Mouse (Mus musculus) thymus, postnatal 36 days (tissue): ENCODE data around the gene Usp36.

ENCODE experiments used
- DNase-seq, 2 experiments: peaks; one replicate each; pipeline ENCODE4 v3.0.0; 2022; ENCODE audit warnings: mixed read lengths in 2 of 2

The Usp36 gene

DNA sequence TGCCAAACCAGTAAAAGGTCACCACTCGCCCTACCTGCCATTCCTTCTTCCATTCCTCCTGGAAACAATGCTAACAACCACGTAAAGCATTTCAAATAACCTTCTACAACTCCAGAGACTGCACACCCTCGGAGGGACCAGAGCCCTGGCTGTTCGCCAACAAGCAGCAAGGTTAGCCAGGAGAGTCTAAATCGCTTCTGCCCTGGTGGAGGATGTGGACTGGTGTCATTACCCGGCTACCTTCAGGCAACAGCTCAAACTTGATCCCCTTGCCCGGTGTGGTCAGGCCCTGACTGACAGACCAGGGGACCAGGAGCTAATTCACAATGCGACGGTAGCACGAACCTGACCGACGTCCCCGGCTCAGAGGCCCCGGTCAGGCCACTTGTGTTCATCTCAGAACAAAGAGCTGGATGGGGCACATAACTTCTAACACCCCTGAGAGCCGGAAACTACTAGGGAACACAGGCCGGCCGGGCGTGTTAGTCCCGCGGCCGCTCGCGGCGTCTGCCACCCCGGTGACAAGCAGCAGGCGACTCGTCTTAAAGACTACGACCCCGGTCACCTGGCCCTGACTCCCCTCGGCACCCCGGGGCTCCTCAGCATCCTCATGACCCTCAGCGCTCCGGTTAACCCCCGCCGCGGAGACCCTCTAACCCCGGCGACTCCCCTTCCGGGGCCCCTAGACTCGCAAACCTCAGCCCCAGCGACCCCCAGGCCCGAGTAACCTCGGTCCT lies 42.5 kb downstream of the Usp36 start:
- DNase-seq = peak; percentile 63 to 70

DNA sequence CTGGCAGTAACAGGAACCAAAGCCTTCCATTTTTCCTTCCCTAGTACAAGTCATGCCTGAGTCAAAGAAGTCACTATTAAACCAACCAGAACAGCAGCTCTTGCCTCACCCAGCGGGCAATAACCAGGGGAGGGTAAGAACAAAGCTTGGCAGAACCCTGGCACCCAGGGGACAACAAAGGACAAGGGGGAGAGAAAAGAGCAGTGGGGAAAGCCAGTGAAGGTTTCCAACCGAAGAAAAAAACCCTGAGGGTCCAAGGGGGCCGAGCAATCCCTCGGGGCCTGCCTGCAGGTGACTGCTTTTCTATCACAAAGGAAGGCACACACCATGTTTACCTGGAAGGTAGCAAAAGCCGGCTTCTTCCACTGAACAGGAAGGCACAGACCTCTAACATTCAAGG lies 43.3 kb downstream of the Usp36 start:
- no peak for DNase-seq

DNA sequence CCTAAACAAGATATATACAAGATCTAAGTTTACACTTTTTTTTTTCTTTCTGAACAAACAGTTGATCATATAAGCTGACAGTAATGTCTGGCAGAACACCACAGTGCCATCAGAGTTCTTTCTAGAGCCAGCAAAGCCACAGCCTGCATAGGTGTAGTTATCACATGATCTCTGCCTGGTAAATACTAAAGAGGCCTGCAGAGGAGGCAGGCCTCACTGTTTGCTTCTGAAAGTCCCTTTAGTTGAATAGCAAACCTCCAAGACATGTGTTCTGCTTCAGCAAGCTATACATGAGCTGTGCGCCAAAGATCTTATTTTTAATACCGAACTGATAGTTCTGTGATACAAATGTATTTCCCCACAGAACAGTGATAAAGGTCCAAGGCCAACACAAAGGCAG lies 44.9 kb downstream of the Usp36 start:
- DNase-seq = peak in 1 of 2 experiments; percentile 28

DNA sequence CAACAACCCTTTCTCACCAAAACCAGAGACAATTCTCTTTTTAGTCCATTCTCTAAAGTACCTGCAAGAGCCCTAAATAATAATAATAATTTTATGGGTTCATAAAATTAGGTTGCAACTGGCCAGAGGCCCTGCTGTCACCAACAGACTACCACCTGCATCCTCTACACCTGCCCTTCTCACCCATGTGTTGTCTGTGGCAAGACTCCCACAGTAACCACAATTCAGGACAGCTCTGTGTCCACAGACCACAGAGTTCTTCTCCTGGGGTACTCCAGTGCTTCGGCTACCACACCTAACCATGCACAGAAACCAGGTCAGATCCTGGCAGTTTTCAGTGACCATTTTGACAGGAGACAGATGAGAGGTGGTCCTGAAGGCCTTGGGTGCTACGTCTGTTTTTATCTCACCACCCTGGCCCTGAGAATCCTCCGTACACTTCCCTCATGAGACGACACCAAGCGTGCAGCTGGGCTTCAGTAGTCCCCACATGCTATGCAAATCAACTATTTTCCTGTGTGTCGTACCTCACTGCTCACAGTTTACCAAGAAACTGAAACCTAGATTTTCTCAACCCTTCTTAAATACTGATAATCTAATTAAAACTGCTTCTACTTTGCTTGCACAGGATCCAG lies 46.3 kb downstream of the Usp36 start:
- peak; percentile 46 to 56 for DNase-seq

DNA sequence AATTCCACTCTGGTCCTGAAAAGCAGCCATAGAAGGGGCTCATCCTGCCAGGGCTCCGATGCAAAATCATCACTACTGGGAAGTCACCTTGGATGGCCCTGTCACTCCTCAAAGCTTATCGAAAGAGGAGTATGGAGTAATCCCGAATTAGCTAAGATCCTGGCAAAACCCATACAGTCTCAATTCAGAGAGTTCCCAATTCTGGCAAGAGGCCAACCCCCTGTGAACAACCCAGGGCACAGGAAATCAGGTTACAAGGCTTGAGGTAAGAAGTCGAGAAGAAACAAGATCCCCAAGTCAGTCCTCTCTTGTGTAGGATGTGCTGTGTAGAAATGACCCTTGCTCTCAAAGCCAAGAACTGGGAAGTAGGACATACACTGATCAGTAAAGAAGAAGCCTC lies 47.5 kb downstream of the Usp36 start:
- DNase-seq = peak in 1 of 2 experiments; percentile 33

DNA sequence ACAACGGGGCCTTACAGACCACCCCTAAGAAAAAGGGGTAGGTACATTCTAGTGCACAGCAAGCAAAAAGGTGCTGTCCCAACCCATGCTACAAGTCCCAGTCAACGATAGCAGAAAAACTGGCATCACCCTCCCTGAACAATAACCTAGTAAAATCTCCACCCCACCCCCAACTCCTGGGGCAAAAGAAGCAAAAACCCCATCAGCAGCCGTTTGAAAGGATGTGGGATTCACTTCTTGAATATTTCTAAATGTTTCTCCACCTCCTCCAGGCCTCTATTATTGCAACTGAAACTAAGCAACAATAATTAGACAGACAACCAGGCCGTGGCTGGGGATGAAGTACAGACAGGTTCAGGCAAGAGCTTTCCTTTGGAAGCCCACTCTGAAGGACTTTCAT lies 49.7 kb downstream of the Usp36 start:
- DNase-seq = no peak

DNA sequence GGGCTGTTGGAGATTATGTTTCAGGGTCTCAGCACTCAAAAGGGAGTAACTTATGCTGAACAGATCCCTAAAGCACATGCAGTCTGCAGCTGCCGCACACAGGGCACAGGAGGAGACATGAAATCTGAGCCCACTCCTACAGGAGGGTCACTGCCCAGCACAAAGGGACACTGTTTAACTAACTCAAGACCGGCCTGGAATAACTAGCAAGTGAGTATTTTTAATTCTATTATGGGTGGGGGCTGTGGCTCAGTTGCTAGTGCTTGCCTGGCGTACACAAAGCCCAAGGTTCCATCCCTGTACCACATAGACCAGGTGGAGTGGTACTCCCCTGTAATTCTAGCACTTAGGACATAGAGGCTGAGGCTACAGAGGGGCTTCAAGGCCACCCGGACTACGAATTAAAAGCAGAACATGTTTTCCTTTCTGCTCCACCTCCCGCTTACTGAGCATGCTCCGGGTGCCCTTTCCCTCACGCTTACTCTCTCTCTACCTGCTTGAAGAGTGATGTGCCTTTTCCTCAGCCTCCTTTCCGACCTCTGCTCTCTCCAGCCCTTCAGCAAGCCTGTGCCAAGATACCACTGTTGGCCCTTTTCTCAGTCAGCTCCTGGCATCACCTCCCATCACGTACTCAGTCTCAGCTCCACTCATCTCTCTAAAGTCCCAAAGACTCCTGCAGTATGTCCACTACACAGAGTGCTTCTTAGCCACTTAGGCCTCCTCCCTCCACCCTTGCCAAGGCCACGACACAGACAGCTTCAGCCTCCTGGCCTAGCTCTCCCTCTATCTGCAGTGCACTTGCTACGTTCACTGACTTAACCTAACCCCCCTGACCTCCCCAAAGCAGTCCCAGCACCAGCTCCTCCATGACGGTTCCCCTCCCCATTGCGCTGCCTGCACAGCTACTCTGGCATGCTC lies 50.5 kb downstream of the Usp36 start:
- DNase-seq = no peak

DNA sequence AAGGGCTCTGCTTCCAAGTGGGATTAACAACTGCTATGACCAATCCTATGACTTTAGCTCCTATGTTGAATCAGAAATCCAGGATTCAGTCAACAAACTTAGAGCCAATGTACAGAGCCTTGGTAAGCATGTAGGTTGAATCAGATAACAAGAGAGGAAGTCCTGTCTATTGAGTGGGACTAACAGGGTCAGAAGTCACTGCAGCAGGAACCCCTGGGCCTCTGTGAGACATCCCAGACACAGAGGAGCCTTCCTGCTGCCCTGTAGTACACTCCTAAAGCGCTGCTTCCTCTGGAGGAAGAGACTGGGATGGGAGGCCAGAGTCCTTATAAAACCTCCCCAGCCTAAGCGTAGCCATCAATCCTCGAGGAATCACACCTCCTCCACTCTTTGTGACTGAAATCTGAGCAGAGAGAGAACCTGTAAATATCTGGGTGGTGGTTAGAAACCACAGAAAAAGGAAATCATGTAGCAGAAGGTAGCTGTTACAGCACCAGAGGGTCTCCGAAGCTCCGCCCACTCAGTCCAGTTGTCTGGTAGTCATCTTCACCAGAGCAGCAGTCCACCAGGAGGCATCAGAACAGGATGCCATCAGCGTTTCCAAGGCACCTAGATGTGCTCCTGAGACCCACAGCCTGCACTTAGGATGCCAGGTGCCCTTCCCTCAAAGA lies 53.4 kb downstream of the Usp36 start:
- DNase-seq = peak in 1 of 2 experiments; percentile 45

DNA sequence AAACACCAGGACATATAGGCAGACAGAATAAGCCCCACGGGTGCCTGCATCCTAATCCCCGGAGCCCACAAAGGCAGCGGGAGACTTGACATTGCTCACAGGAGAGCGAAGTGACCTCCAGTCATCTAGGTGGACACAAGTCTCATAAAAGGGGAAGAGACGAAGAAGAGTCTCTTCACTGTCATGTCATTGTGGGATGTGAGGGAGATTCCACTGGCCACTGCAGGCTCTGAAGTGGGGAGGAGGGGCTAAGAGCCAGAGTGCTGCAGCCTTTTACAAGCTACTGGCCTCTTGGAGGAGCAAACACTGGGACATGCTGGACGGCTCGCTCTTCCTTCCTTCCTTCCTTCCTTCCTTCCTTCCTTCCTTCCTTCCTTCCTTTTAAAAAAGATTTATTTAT lies 55.1 kb downstream of the Usp36 start:
- DNase-seq = no peak

DNA sequence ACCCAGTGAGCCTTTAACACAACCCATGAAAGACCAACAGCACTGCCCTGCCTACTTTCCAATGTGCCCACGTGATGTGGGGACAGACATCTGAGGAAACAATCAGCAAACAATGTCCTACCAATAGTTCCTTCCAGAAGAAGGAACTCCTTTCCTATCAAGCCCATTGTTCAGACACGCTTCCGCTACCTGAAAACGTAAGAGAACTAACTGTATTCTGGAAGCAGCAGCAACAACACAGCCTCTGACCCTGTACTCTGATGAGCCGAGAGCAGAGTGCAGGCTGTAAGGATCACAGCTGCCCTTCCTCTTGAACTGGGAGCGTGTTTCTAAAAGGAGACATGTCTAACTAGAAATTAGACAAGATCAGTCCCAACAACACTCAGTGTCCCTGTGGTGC lies 55.5 kb downstream of the Usp36 start:
- DNase-seq = no peak

DNA sequence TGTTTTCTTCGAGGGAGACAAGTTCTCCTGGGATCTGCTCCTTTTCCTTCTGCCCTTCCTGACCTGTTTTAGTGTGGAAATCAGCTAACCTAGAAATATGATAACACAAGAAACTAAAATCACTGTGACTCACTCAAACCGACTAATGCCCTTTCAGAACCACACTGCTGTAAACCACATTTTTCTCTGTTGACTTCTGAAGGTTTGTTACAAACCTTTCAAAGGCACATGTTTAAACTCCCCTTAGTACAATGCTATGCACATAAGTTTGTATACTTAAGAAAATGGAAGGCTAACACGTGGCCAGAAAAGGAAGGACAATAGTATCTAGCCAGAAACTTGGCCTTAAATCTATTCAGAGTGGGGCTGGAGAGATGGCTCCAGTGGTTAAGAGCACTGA lies 56.1 kb downstream of the Usp36 start:
- DNase-seq = no peak

DNA sequence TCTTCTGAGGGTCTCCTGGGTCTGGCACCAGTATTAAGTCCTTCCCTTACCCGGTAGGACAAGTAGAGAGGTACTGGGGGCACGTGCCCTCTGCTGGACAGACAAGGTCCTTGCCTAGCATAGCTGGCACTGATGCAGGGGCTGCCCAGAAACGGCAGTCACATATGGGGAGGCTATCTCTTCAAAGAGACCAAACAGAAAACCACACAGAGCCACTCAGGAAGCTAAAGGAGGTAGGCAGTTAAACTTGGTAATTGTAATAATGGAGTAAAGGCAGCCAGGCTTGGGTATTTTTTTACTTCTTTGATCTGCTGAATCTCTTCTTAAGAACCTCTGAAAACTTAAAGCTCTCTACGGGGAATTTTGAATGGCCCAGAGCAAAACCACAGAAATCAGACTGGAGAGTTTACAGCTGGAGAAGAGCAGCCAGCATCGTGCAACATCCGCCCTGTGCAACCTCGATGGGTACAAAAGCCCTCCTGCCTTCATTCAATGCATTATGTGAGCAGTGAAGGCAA lies 57.7 kb downstream of the Usp36 start:
- DNase-seq = peak; percentile 68 to 74

DNA sequence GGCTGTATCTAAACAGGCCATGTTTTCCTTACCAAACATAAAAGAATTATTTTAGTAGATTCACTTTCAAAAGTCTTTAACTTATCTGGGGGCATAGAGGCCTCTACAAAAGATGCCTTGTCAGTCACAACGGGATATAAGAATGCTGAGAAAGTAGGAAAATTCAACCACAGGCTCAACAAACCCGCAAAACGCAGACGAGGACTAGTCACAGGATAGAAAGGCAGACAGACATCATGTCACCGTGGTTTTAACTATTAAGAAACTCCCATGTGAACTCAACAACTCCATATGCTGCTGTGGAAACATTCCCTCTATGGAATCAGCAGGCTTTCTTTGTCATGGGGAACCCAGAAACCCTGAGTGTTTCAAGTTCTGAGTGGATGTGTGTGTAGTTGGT lies 60.1 kb downstream of the Usp36 start:
- DNase-seq = no peak

DNA sequence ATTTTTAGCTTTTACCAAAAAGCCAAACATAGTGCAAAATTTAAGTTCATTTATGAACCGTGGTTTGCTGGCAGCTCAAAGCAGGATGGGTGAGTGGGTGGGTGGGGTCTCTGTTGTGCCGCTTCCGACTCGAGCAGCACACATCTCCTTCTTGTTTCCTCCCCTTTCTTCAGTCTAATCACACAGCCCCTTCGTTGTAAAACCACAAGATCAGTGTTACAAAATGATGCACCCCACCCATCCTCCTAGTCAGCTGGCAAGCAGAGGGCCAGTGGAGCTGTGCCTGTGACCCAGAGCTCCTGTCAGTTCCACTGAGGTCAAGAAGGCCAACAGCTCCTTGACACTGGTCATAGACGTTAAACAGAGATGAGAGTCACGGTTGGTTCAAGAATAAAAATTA lies 62.4 kb downstream of the Usp36 start:
- peak in 1 of 2 experiments; percentile 57 for DNase-seq

DNA sequence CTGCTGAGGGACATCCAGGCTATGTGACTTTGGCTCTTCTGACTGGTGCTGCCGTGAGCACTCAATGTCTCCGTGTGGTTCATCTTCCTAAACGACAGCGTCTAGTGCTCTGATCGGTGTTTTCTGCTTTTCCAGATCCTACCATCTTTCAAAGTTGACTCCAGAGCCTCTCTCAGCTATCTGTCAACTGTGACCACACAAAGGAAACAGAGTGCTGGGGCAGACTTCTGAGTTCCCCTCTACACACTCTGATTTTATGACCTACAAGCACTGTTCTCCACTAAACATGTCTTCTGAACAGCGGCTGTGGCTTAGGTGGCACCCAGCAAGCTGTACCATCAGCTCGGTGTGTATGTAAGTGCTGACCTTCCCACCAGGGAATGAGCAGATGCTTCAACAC lies 63.2 kb downstream of the Usp36 start:
- no peak for DNase-seq

DNA sequence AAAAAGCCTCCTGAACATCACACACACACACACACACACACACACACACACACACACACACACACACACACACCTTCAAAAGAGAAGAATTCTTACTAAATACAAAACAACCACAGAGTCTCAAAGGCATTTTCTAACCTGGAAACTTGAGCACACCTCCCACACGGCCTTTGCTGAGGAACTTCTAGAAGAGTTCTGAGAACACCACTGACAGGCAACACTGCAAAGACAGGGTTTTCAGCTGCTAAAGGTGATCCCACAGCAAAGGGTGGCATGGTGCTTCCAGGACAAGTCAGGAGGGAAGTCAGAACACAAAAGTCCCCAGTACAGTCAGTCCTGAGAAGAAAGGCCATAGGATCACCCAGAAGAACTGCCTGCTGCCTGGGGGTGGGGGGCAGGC lies 64.2 kb downstream of the Usp36 start:
- DNase-seq = peak; percentile 52 to 62

DNA sequence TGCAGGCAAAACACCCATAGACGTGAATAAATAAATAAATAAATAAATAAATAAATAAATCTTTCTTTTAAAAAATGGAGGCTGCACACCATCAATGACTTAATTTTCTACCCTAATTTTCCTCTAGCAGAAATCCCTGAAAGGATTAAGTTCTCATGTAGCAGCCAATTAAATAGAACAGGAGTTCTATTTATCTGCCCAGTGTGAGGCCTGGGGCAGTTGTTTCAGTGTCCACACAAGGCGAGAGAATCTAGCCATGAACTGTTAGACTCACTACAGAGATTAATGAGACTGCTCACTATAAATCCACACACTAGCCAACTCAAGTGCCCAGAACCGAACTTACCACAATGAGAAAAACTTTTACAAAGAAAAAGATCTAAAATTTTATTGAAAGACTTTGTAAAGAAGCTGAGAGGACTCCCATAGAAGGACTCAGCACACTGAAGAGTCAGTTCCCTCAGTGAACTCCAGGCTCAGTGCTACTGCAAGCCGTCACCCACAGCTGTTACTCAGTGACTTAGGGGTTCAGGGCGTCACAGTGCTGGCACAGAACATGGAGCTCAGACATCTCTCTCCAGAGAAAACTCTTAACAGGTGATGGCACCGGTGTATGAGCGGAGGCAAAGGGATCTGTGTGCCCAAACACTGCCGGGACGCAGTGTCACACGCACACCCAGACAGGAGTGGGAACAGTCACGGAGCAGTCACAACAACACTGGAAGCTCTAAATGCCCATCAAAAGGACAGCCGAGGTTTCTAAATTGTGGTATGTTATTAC lies 64.8 kb downstream of the Usp36 start:
- no peak for DNase-seq

DNA sequence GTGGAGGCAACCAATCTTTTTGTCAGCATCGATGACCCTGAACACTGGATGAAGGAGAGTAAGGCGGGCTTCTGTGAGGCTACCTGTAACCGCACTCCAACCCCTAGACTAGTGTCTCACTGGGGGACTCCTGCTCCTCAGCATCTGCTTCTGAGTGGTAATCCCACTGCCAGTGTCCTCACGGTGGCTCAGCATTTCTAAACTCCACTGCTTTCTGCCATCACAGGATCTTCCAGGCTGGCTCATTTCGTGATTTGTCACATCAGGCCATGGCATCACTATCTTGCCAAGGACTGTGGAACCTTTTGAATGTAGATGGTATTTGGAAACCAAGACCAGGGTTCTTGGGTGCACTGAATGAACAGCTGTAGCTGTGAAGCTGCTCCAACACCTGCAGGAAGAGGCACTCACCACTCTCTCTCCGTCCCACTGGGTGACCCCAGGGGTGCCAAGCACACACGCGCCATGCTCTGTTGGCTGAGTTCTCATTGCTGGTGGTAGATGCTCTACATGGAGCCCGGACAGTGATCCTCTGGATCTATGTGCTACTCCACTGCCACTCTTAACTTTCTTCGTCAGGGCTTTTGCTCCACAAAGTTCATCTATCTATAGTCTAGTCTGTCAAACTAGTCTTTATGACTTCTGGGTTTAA lies 66.5 kb downstream of the Usp36 start:
- DNase-seq = peak in 1 of 2 experiments; percentile 53

DNA sequence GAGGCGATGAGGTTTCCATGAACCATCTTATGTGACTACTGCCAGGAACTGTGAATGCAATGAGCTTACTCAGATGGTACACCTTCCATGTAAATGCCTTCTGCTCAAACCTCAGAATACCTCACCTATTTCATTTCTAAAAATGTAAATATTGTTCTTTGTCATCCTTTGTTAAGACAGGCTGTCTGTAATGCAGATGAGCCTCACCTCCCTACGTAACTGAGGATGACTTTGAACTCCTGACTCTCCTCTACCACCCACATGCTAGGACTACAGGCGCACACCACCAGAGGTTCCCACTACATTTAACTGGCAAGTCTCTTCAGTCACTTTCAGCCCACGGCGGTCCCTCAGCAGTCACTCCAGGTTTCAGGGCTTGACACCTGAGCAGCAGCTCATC lies 67.1 kb downstream of the Usp36 start:
- DNase-seq = no peak

DNA sequence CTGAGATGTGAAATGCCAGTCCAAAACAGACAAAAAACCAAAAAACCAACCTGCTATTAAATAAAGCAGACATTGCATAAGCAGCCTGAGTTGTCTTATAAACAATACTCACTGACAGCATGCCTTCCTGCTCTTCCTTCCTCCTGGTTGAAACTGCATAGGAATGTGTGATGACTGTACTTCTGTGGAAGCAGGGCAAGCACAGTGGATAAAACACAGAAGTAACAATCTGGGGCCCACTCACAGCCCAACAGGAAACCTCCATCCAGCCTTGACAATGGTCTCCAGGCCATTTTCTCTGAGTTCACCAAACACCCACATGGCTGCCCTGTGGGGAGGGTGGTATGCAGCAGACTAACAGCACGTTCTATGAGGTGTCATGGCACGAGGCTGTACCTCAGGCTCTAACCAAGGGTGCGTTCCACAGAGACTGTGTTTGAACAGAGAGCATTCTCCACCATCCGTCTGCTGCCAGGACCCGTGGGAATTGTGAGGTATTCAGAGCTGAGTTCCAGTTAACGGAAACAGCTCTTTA lies 67.6 kb downstream of the Usp36 start:
- no peak for DNase-seq
